Comparison of ENCODE assay signal across 24 mouse cellular contexts in the genomic region with DNA sequence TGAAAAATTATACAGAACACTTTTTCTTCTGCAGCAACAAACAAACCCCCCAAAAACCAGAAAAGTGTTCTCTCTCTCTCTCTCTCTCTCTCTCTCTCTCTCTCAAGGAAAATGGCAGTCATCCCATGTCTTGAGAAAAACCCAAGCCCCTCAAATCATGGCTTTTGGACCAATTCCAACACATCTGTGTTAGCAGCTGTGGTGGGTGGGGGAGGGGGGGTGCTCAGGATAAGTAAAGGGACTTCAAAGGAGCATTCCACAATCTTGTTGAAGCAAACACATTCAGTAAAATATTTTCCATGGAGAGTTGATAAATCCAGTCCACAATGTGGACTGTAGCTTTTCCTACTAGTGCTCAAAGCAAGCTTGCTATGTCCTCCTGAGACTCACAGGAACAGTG. TPM values are rescaled to one million over a fixed set of nuclear protein-coding genes. Genes with fewer than 3 reads are reported as not detected.
DNase-seq lines count a peak whose midpoint lies in the region; ATAC-seq and TF ChIP-seq lines count a peak whose summit lies in the region.
"Had no signal": no experiment of that assay in that cellular context is flagged by ENCODE, and none has a peak within 500 bp of the region (broad histone marks: within the 10 kb centered on the region; RNA-seq: fewer than 3 reads in every experiment).

No protein-coding gene starts in this region.

- 0 out of 2 replicates have a peak, but pooled peaks cover 5% of the 10 kb centered on the region for H3K36me3 ChIP-seq in forebrain, embryonic 14.5 days (ENCODE audit: control insufficient read depth, insufficient read depth, low read length)
- peaks cover 8% of the 10 kb centered on the region; the same call in 1 of the 2 replicates for H3K36me3 ChIP-seq in forebrain, embryonic 10.5 days (replicated peaks)
- 0 out of 2 replicates have a peak, but pooled peaks cover 3% of the 10 kb centered on the region for H3K36me3 ChIP-seq in midbrain, embryonic 14.5 days (ENCODE audit: control insufficient read depth, insufficient read depth, low read length)
- peaks cover 5% of the 10 kb centered on the region for H3K36me3 ChIP-seq in midbrain, embryonic 10.5 days
- no peaks in the 10 kb centered on the region for H3K36me3 ChIP-seq in embryonic facial prominence, embryonic 15.5 days
- H3K36me3 ChIP-seq in thymus, adult 2 months (ENCODE audit: control insufficient read depth, insufficient read depth, low read length) = no peaks in the 10 kb centered on the region
- H3K36me3 ChIP-seq: heart, embryonic 13.5 days; hindbrain, embryonic 15.5 days had no signal

- no peak for ATAC-seq in forebrain, embryonic 14.5 days
- no peak for ATAC-seq in midbrain, embryonic 14.5 days (ENCODE audit: low FRiP score, low TSS enrichment)
- ATAC-seq in embryonic facial prominence, embryonic 15.5 days (ENCODE audit: insufficient number of reproducible peaks, low FRiP score, low TSS enrichment, low read depth) = 0 out of 2 replicates have a peak, but pooled peaks have one; percentile 51
- ATAC-seq: inflammation-experienced regulatory T-cells, adult 6 months; midbrain, embryonic 13.5 days had no signal

- no peak for TF ChIP-seq CTCF in thymus, adult 2 months (IDR thresholded peaks at IDR 0.05; ENCODE audit: borderline replicate concordance, control insufficient read depth, extremely low read depth, insufficient read depth, low read length, poor library complexity)

- H3K4me3 ChIP-seq in forebrain, embryonic 14.5 days (ENCODE audit: low read depth, low read length) = no peak overlapping the region
- no peak overlapping the region for H3K4me3 ChIP-seq in forebrain, embryonic 10.5 days
- no peak overlapping the region for H3K4me3 ChIP-seq in midbrain, embryonic 14.5 days (replicated peaks; ENCODE audit: low read depth, low read length)
- no peak overlapping the region for H3K4me3 ChIP-seq in midbrain, embryonic 10.5 days
- H3K4me3 ChIP-seq in embryonic facial prominence, embryonic 15.5 days (replicated peaks) = no peak overlapping the region
- H3K4me3 ChIP-seq in thymus, adult 2 months (ENCODE audit: control insufficient read depth, insufficient read depth, low read length) = no peak overlapping the region
- H3K4me3 ChIP-seq: heart, embryonic 13.5 days; hindbrain, embryonic 10.5 days; hindbrain, embryonic 15.5 days; megakaryocyte, embryonic 14.5 days; midbrain, embryonic 13.5 days had no signal

- no peak overlapping the region for H3K9ac ChIP-seq in forebrain, embryonic 14.5 days (ENCODE audit: low read length)
- H3K9ac ChIP-seq in midbrain, embryonic 14.5 days (replicated peaks; ENCODE audit: low read length) = no peak overlapping the region
- no peak overlapping the region for H3K9ac ChIP-seq in embryonic facial prominence, embryonic 15.5 days
- H3K9ac ChIP-seq: heart, embryonic 13.5 days; hindbrain, embryonic 15.5 days; midbrain, embryonic 13.5 days had no signal

- intact Hi-C loops in left cerebral cortex, postnatal 36 days (cut with DNase I) = no loop called here

- no peak overlapping the region for H3K4me2 ChIP-seq in forebrain, embryonic 14.5 days (ENCODE audit: low read length)
- H3K4me2 ChIP-seq in midbrain, embryonic 14.5 days (ENCODE audit: low read length) = no peak overlapping the region
- H3K4me2 ChIP-seq in embryonic facial prominence, embryonic 15.5 days (replicated peaks) = no peak overlapping the region
- H3K4me2 ChIP-seq: heart, embryonic 13.5 days; hindbrain, embryonic 15.5 days; midbrain, embryonic 13.5 days had no signal

- H3K27me3 ChIP-seq in forebrain, embryonic 14.5 days (replicated peaks; ENCODE audit: control insufficient read depth, insufficient read depth, low read length) = no peaks in the 10 kb centered on the region
- no peaks in the 10 kb centered on the region for H3K27me3 ChIP-seq in forebrain, embryonic 10.5 days (ENCODE audit: poor library complexity, severe bottlenecking)
- H3K27me3 ChIP-seq in midbrain, embryonic 14.5 days (ENCODE audit: control insufficient read depth, insufficient read depth, low read length) = no peaks in the 10 kb centered on the region
- no peaks in the 10 kb centered on the region for H3K27me3 ChIP-seq in midbrain, embryonic 10.5 days (ENCODE audit: low read depth, poor library complexity, severe bottlenecking)
- H3K27me3 ChIP-seq in embryonic facial prominence, embryonic 15.5 days = no peaks in the 10 kb centered on the region
- no peaks in the 10 kb centered on the region for H3K27me3 ChIP-seq in thymus, adult 2 months (ENCODE audit: control insufficient read depth, insufficient read depth, low read length)
- H3K27me3 ChIP-seq: heart, embryonic 13.5 days; hindbrain, embryonic 15.5 days; megakaryocyte, embryonic 14.5 days; midbrain, embryonic 13.5 days had no signal

- no peaks in the 10 kb centered on the region for H3K4me1 ChIP-seq in forebrain, embryonic 14.5 days (ENCODE audit: control insufficient read depth, insufficient read depth, low read length)
- H3K4me1 ChIP-seq in forebrain, embryonic 10.5 days = no peaks in the 10 kb centered on the region
- no peaks in the 10 kb centered on the region for H3K4me1 ChIP-seq in midbrain, embryonic 14.5 days (ENCODE audit: control insufficient read depth, insufficient read depth, low read length)
- no peaks in the 10 kb centered on the region for H3K4me1 ChIP-seq in midbrain, embryonic 10.5 days
- H3K4me1 ChIP-seq in embryonic facial prominence, embryonic 15.5 days = peaks cover 11% of the 10 kb centered on the region
- no peaks in the 10 kb centered on the region for H3K4me1 ChIP-seq in thymus, adult 2 months (replicated peaks; ENCODE audit: control insufficient read depth, insufficient read depth, low read length)
- H3K4me1 ChIP-seq: hindbrain, embryonic 10.5 days; hindbrain, embryonic 15.5 days had no signal

- peak; percentile 60 for DNase-seq in forebrain, embryonic 14.5 days (ENCODE audit: low spot score)
- no peak for DNase-seq in forebrain, embryonic 10.5 days (ENCODE audit: extremely low spot score, low spot score)
- DNase-seq in midbrain, embryonic 14.5 days = peak; percentile 37
- no peak for DNase-seq in midbrain, embryonic 10.5 days (ENCODE audit: low spot score)
- DNase-seq in thymus, adult 2 months = no peak
- DNase-seq in left cerebral cortex, postnatal 36 days (ENCODE audit: low spot score in 2 of 2) = no peak
- DNase-seq: adrenal gland, postnatal 14 days; cerebellum, adult 18-20 months; cerebellum, postnatal 10 days; gastrocnemius, postnatal 10 days; heart, postnatal 10 days; kidney, adult 11 months; kidney, postnatal 14 days; layer of hippocampus, adult 9-11 months; lung, postnatal 4 days; right cerebral cortex, postnatal 25 days; thymus, postnatal 36 days had no signal

- no peak overlapping the region for H3K27ac ChIP-seq in forebrain, embryonic 14.5 days (ENCODE audit: low read depth, low read length)
- H3K27ac ChIP-seq in forebrain, embryonic 10.5 days = no peak overlapping the region
- no peak overlapping the region for H3K27ac ChIP-seq in midbrain, embryonic 14.5 days (replicated peaks; ENCODE audit: low read depth, low read length)
- H3K27ac ChIP-seq in midbrain, embryonic 10.5 days (replicated peaks) = no peak overlapping the region
- no peak overlapping the region; the same call in 1 of the 2 replicates for H3K27ac ChIP-seq in embryonic facial prominence, embryonic 15.5 days (replicated peaks)
- no peak overlapping the region for H3K27ac ChIP-seq in thymus, adult 2 months (ENCODE audit: control insufficient read depth, insufficient read depth, low read length)
- H3K27ac ChIP-seq: heart, embryonic 13.5 days; hindbrain, embryonic 10.5 days; midbrain, embryonic 13.5 days had no signal

- TF ChIP-seq POLR2A in thymus, adult 2 months (IDR thresholded peaks at IDR 0.05; ENCODE audit: control insufficient read depth, extremely low read depth, insufficient read depth, low read length, poor library complexity) = no peak

- H3K9me3 ChIP-seq in forebrain, embryonic 14.5 days (replicated peaks; ENCODE audit: control insufficient read depth, low read length) = no peaks in the 10 kb centered on the region
- H3K9me3 ChIP-seq in forebrain, embryonic 10.5 days = no peaks in the 10 kb centered on the region
- H3K9me3 ChIP-seq in midbrain, embryonic 14.5 days (ENCODE audit: control insufficient read depth, low read length) = no peaks in the 10 kb centered on the region
- no peaks in the 10 kb centered on the region for H3K9me3 ChIP-seq in midbrain, embryonic 10.5 days (replicated peaks)
- no peaks in the 10 kb centered on the region for H3K9me3 ChIP-seq in embryonic facial prominence, embryonic 15.5 days (replicated peaks)
- H3K9me3 ChIP-seq: heart, embryonic 13.5 days; hindbrain, embryonic 10.5 days; hindbrain, embryonic 15.5 days; megakaryocyte, embryonic 14.5 days; midbrain, embryonic 13.5 days had no signal

RNA-seq across cellular contexts. Expression of gene Fam118b, which starts 18.1 kb away (rescaled TPM):
- 94.5 and 95.0 TPM in 2 replicates for polyA plus RNA-seq in forebrain, embryonic 14.5 days (2014; fragmentation: Nextera tagmentation; extraction: Ambion mirVana)
- 64.9 and 70.2 TPM in 2 replicates for polyA plus RNA-seq in forebrain, embryonic 10.5 days (2016; fragmentation: Nextera tagmentation; extraction: Ambion mirVana)
- 65.1 and 68.3 TPM in 2 replicates for polyA plus RNA-seq in midbrain, embryonic 14.5 days (2014; fragmentation: Nextera tagmentation; extraction: Ambion mirVana)
- 71.7 and 72.7 TPM in 2 replicates for polyA plus RNA-seq in midbrain, embryonic 10.5 days (2016; fragmentation: Nextera tagmentation; extraction: Ambion mirVana)
- 38.1 and 41.8 TPM in 2 replicates for polyA plus RNA-seq in embryonic facial prominence, embryonic 15.5 days (2015; fragmentation: Nextera tagmentation; extraction: Ambion mirVana)
- 13.4 and 20.6 TPM in 2 replicates for polyA plus RNA-seq in thymus, adult 2 months (2012; rRNA removed)
- 10 to 100 TPM; 17.7 to 23.8 TPM for total RNA-seq in left cerebral cortex, postnatal 36 days (2021)

RNA-seq across cellular contexts. Expression of gene Rpusd4, which starts 18.2 kb away (rescaled TPM):
- polyA plus RNA-seq in forebrain, embryonic 14.5 days (2014; fragmentation: Nextera tagmentation; extraction: Ambion mirVana) = 23.1 and 24.9 TPM in 2 replicates
- 33.3 TPM in 2 replicates for polyA plus RNA-seq in forebrain, embryonic 10.5 days (2016; fragmentation: Nextera tagmentation; extraction: Ambion mirVana)
- polyA plus RNA-seq in midbrain, embryonic 14.5 days (2014; fragmentation: Nextera tagmentation; extraction: Ambion mirVana) = 18.1 and 19.4 TPM in 2 replicates
- 28.6 and 32.2 TPM in 2 replicates for polyA plus RNA-seq in midbrain, embryonic 10.5 days (2016; fragmentation: Nextera tagmentation; extraction: Ambion mirVana)
- polyA plus RNA-seq in embryonic facial prominence, embryonic 15.5 days (2015; fragmentation: Nextera tagmentation; extraction: Ambion mirVana) = 25.9 and 27.0 TPM in 2 replicates
- polyA plus RNA-seq in thymus, adult 2 months (2012; rRNA removed) = 22.9 and 23.4 TPM in 2 replicates
- total RNA-seq in left cerebral cortex, postnatal 36 days (2021) = 1 to 10 TPM; 8.4 to 8.8 TPM

RNA-seq across cellular contexts. Expression of gene Foxred1, which starts 38.6 kb away (rescaled TPM):
- 24.9 and 27.8 TPM in 2 replicates for polyA plus RNA-seq in forebrain, embryonic 14.5 days (2014; fragmentation: Nextera tagmentation; extraction: Ambion mirVana)
- polyA plus RNA-seq in forebrain, embryonic 10.5 days (2016; fragmentation: Nextera tagmentation; extraction: Ambion mirVana) = 55.3 and 55.6 TPM in 2 replicates
- polyA plus RNA-seq in midbrain, embryonic 14.5 days (2014; fragmentation: Nextera tagmentation; extraction: Ambion mirVana) = 32.9 and 40.6 TPM in 2 replicates
- 54.6 and 57.2 TPM in 2 replicates for polyA plus RNA-seq in midbrain, embryonic 10.5 days (2016; fragmentation: Nextera tagmentation; extraction: Ambion mirVana)
- 36.4 and 40.8 TPM in 2 replicates for polyA plus RNA-seq in embryonic facial prominence, embryonic 15.5 days (2015; fragmentation: Nextera tagmentation; extraction: Ambion mirVana)
- 27.0 and 28.5 TPM in 2 replicates for polyA plus RNA-seq in thymus, adult 2 months (2012; rRNA removed)
- 10 to 100 TPM; 32.4 to 41.2 TPM for total RNA-seq in left cerebral cortex, postnatal 36 days (2021)

RNA-seq across cellular contexts. Expression of gene Tirap, which starts 49.4 kb away (rescaled TPM):
- polyA plus RNA-seq in forebrain, embryonic 14.5 days (2014; fragmentation: Nextera tagmentation; extraction: Ambion mirVana) = 3.5 and 3.7 TPM in 2 replicates
- polyA plus RNA-seq in forebrain, embryonic 10.5 days (2016; fragmentation: Nextera tagmentation; extraction: Ambion mirVana) = 18.8 and 21.9 TPM in 2 replicates
- polyA plus RNA-seq in midbrain, embryonic 14.5 days (2014; fragmentation: Nextera tagmentation; extraction: Ambion mirVana) = 4.0 and 6.3 TPM in 2 replicates
- polyA plus RNA-seq in midbrain, embryonic 10.5 days (2016; fragmentation: Nextera tagmentation; extraction: Ambion mirVana) = 18.5 and 19.6 TPM in 2 replicates
- polyA plus RNA-seq in embryonic facial prominence, embryonic 15.5 days (2015; fragmentation: Nextera tagmentation; extraction: Ambion mirVana) = 10.7 and 12.3 TPM in 2 replicates
- 3.2 and 5.2 TPM in 2 replicates for polyA plus RNA-seq in thymus, adult 2 months (2012; rRNA removed)
- total RNA-seq in left cerebral cortex, postnatal 36 days (2021) = 1 to 10 TPM; 1.6 to 2.4 TPM

RNA-seq across cellular contexts. Expression of gene Srpr, which starts 49.5 kb away (rescaled TPM):
- polyA plus RNA-seq in forebrain, embryonic 14.5 days (2014; fragmentation: Nextera tagmentation; extraction: Ambion mirVana) = 55.1 and 59.0 TPM in 2 replicates
- 78.8 and 81.3 TPM in 2 replicates for polyA plus RNA-seq in forebrain, embryonic 10.5 days (2016; fragmentation: Nextera tagmentation; extraction: Ambion mirVana)
- 49.0 and 72.5 TPM in 2 replicates for polyA plus RNA-seq in midbrain, embryonic 14.5 days (2014; fragmentation: Nextera tagmentation; extraction: Ambion mirVana)
- polyA plus RNA-seq in midbrain, embryonic 10.5 days (2016; fragmentation: Nextera tagmentation; extraction: Ambion mirVana) = 85.5 and 87.3 TPM in 2 replicates
- polyA plus RNA-seq in embryonic facial prominence, embryonic 15.5 days (2015; fragmentation: Nextera tagmentation; extraction: Ambion mirVana) = 145 and 157 TPM in 2 replicates
- polyA plus RNA-seq in thymus, adult 2 months (2012; rRNA removed) = 58.2 and 70.1 TPM in 2 replicates
- 10 to 100 TPM; 61.3 to 65.0 TPM for total RNA-seq in left cerebral cortex, postnatal 36 days (2021)

Comparison
In these comparisons a context has a peak if more than half of its experiments do, and no peak if none do; other contexts are left out.
1. DNase-seq: peak in forebrain, embryonic 14.5 days (single experiment) and midbrain, embryonic 14.5 days (single experiment); none in forebrain, embryonic 10.5 days (single experiment), midbrain, embryonic 10.5 days (single experiment), thymus, adult 2 months (single experiment) and left cerebral cortex, postnatal 36 days (0 of 2).